Mouse (Mus musculus) hindbrain, embryonic 13.5 days (tissue): ENCODE measurements around the gene Plekhs1. TPM values are rescaled to one million over a fixed set of nuclear protein-coding genes. Genes with fewer than 3 reads are reported as not detected.
"Not testable (repeated sequence)": the region's sequence is repeated elsewhere in the genome, so short reads cannot be mapped to it uniquely, and the experiment has no call there.

Experiments used
- ATAC-seq: fragments of 200-750 bp; cut with Nextera tagmentation; 2 replicates; pipeline ENCODE4 v1.8.0; 2017; ENCODE audit warnings: moderate TSS enrichment; ENCODE audit not compliant: low FRiP score
- H3K27ac ChIP-seq: fragments of 300-500 bp; sonication (generic); 2 replicates; pipeline ENCODE4 v1.5.1; 2015; ENCODE audit warnings: inconsistent platforms, mild to moderate bottlenecking, moderate library complexity
- H3K27me3 ChIP-seq: fragments of 300-500 bp; sonication (generic); 2 replicates; pipeline ENCODE4 v1.6.1; 2015; ENCODE audit warnings: mild to moderate bottlenecking, inconsistent platforms
- H3K36me3 ChIP-seq: fragments of 300-500 bp; sonication (generic); 2 replicates; pipeline ENCODE4 v1.6.1; 2015; ENCODE audit warnings: mild to moderate bottlenecking, inconsistent platforms
- H3K4me1 ChIP-seq: fragments of 300-500 bp; sonication (generic); replicated peaks from 2 replicates; pipeline ENCODE4 v1.6.1; 2015; ENCODE audit warnings: inconsistent platforms
- H3K4me2 ChIP-seq: fragments of 300-500 bp; sonication (generic); 2 replicates; pipeline ENCODE4 v1.6.1; 2015; ENCODE audit warnings: inconsistent platforms, mild to moderate bottlenecking, moderate library complexity
- H3K4me3 ChIP-seq: fragments of 300-500 bp; sonication (generic); 2 replicates; pipeline ENCODE4 v1.5.1; 2015; ENCODE audit warnings: mild to moderate bottlenecking, inconsistent platforms
- H3K9ac ChIP-seq: fragments of 300-500 bp; sonication (generic); 2 replicates; pipeline ENCODE4 v1.6.1; 2015; ENCODE audit warnings: mild to moderate bottlenecking, inconsistent platforms
- H3K9me3 ChIP-seq: fragments of 300-500 bp; sonication (generic); 2 replicates; pipeline ENCODE4 v1.6.1; 2016; ENCODE audit warnings: inconsistent platforms
- WGBS: fragments of 180-500 bp; shearing (Covaris S2); methylation state at CpG from one replicate; pipeline ENCODE4 v1.1.7; 2015; 5-methylcytosine and 5-hydroxymethylcytosine counted together
- polyA plus RNA-seq: library from polyadenylated mRNA; unstranded; fragments of >200 nt; fragmentation: Nextera tagmentation; extraction: Ambion mirVana; gene quantifications from 2 replicates; pipeline ENCODE4 v1.2.1, GENCODE M21; 2015

Gene Plekhs1
- polyA plus RNA-seq, 1 experiment from 2014 or later = 0.16 TPM

GRCm38 (mm10) chr19:56487339-56487738, 25.9 kb downstream of the Plekhs1 start:
- Histone ChIP-seq H3K36me3 (no peaks in the 10 kb centered on the region), H3K27ac (no peak overlapping the region), H3K9me3 (no peaks in the 10 kb centered on the region), H3K9ac (no peak overlapping the region), H3K4me1 (peaks cover 18% of the 10 kb centered on the region), H3K4me2 (no peak overlapping the region), H3K27me3 (no peaks in the 10 kb centered on the region), H3K4me3 (no peak overlapping the region)
- 95% methylated on average over 2 of the region's 2 CpGs for WGBS
- ATAC-seq = no peak

GRCm38 (mm10) chr19:56489601-56490000, 28.2 kb downstream of the Plekhs1 start:
- Histone ChIP-seq H3K27ac (no peak overlapping the region), H3K4me2 (no peak overlapping the region)
- WGBS = 88% methylated on average over 6 of the region's 6 CpGs

GRCm38 (mm10) chr19:56494157-56494556, 32.7 kb downstream of the Plekhs1 start:
- not testable (repeated sequence) for H3K9ac ChIP-seq, H3K27me3 ChIP-seq, ATAC-seq, H3K9me3 ChIP-seq, H3K36me3 ChIP-seq, H3K4me3 ChIP-seq, H3K4me1 ChIP-seq, H3K4me2 ChIP-seq, H3K27ac ChIP-seq
- no CpG with 5 or more reads among the region's 2 CpGs for WGBS

More at GRCm38 (mm10) chr19:56489601-56490000, 28.2 kb downstream of the Plekhs1 start:
- H3K36me3 ChIP-seq = no peaks in the 10 kb centered on the region
- ATAC-seq = no peak
- no peak overlapping the region for H3K9ac ChIP-seq
- no peak overlapping the region for H3K4me3 ChIP-seq
- no peaks in the 10 kb centered on the region for H3K9me3 ChIP-seq
- H3K27me3 ChIP-seq = no peaks in the 10 kb centered on the region
- peaks cover 15% of the 10 kb centered on the region for H3K4me1 ChIP-seq

- H3K27ac ChIP-seq, H3K4me2 ChIP-seq, H3K27me3 ChIP-seq, H3K9me3 ChIP-seq, ATAC-seq, H3K4me3 ChIP-seq, H3K36me3 ChIP-seq, H3K9ac ChIP-seq, H3K4me1 ChIP-seq: not testable (repeated sequence)
- no CpG with 5 or more reads among the region's 5 CpGs for WGBS
Measured at GRCm38 (mm10) chr19:56503069-56503468, 41.6 kb downstream of the Plekhs1 start.

GRCm38 (mm10) chr19:56503525-56503924, 42.1 kb downstream of the Plekhs1 start:
- H3K4me1 ChIP-seq, H3K27me3 ChIP-seq, ATAC-seq, H3K4me3 ChIP-seq, H3K4me2 ChIP-seq, H3K9ac ChIP-seq, H3K27ac ChIP-seq, H3K9me3 ChIP-seq, H3K36me3 ChIP-seq: not testable (repeated sequence)
- no CpG with 5 or more reads among the region's 5 CpGs for WGBS

- H3K36me3 ChIP-seq, H3K4me2 ChIP-seq, H3K27ac ChIP-seq, H3K9me3 ChIP-seq, H3K4me3 ChIP-seq, H3K9ac ChIP-seq, H3K4me1 ChIP-seq, H3K27me3 ChIP-seq, ATAC-seq: not testable (repeated sequence)
- WGBS = no CpG with 5 or more reads among the region's 4 CpGs
Measured at GRCm38 (mm10) chr19:56511207-56511606, 49.8 kb downstream of the Plekhs1 start.

GRCm38 (mm10) chr19:56513527-56513926, 52.1 kb downstream of the Plekhs1 start:
- H3K4me3 ChIP-seq, ATAC-seq, H3K27me3 ChIP-seq, H3K36me3 ChIP-seq, H3K9ac ChIP-seq, H3K4me1 ChIP-seq, H3K9me3 ChIP-seq, H3K4me2 ChIP-seq, H3K27ac ChIP-seq: not testable (repeated sequence)
- no CpG with 5 or more reads among the region's 2 CpGs for WGBS

GRCm38 (mm10) chr19:56519408-56519807, 58.0 kb downstream of the Plekhs1 start:
- not testable (repeated sequence) for H3K4me3 ChIP-seq, H3K4me1 ChIP-seq, H3K9ac ChIP-seq, ATAC-seq, H3K27ac ChIP-seq, H3K4me2 ChIP-seq, H3K27me3 ChIP-seq, H3K9me3 ChIP-seq, H3K36me3 ChIP-seq
- no CpG with 5 or more reads among the region's 7 CpGs for WGBS

GRCm38 (mm10) chr19:56530529-56530928, 69.1 kb downstream of the Plekhs1 start:
- not testable (repeated sequence) for H3K4me3 ChIP-seq, H3K27ac ChIP-seq, H3K4me1 ChIP-seq, H3K27me3 ChIP-seq, H3K9ac ChIP-seq, ATAC-seq, H3K9me3 ChIP-seq, H3K4me2 ChIP-seq
- H3K36me3 ChIP-seq = peaks cover 15% of the 10 kb centered on the region
- WGBS = no CpG with 5 or more reads among the region's 11 CpGs

- H3K27ac ChIP-seq = no peak overlapping the region
- H3K9ac ChIP-seq = no peak overlapping the region
- no peaks in the 10 kb centered on the region for H3K27me3 ChIP-seq
- H3K36me3 ChIP-seq = peaks cover 21% of the 10 kb centered on the region
- no peaks in the 10 kb centered on the region for H3K4me1 ChIP-seq
- no peaks in the 10 kb centered on the region for H3K9me3 ChIP-seq
- ATAC-seq = no peak
- no peak overlapping the region for H3K4me3 ChIP-seq
- 94% methylated on average over 12 of the region's 12 CpGs for WGBS
- H3K4me2 ChIP-seq = no peak overlapping the region
Measured at GRCm38 (mm10) chr19:56531251-56531650, 69.8 kb downstream of the Plekhs1 start.

GRCm38 (mm10) chr19:56533291-56534071, 72.0 kb downstream of the Plekhs1 start:
- H3K9ac ChIP-seq = no peak overlapping the region
- WGBS = 93% methylated on average over 14 of the region's 14 CpGs
- ATAC-seq = no peak
- no peaks in the 10 kb centered on the region for H3K4me1 ChIP-seq
- no peaks in the 10 kb centered on the region for H3K27me3 ChIP-seq
- H3K4me3 ChIP-seq = no peak overlapping the region
- no peak overlapping the region for H3K4me2 ChIP-seq
- no peaks in the 10 kb centered on the region for H3K9me3 ChIP-seq
- H3K27ac ChIP-seq = no peak overlapping the region
- H3K36me3 ChIP-seq = peaks cover 28% of the 10 kb centered on the region

GRCm38 (mm10) chr19:56534337-56534736, 72.9 kb downstream of the Plekhs1 start:
- no peak for ATAC-seq
- Histone ChIP-seq H3K36me3 (peaks cover 28% of the 10 kb centered on the region), H3K4me2 (no peak overlapping the region), H3K27me3 (no peaks in the 10 kb centered on the region), H3K27ac (no peak overlapping the region), H3K4me1 (no peaks in the 10 kb centered on the region), H3K9ac (no peak overlapping the region), H3K9me3 (no peaks in the 10 kb centered on the region), H3K4me3 (no peak overlapping the region)
- 81% methylated on average over 3 of the region's 3 CpGs for WGBS

GRCm38 (mm10) chr19:56535064-56535463, 73.6 kb downstream of the Plekhs1 start:
- Histone ChIP-seq H3K27ac (no peak overlapping the region), H3K9me3 (no peaks in the 10 kb centered on the region), H3K4me1 (no peaks in the 10 kb centered on the region), H3K36me3 (peaks cover 30% of the 10 kb centered on the region), H3K27me3 (no peaks in the 10 kb centered on the region), H3K4me3 (no peak overlapping the region), H3K4me2 (no peak overlapping the region), H3K9ac (no peak overlapping the region)
- 69% methylated on average over 9 of the region's 9 CpGs for WGBS
- no peak for ATAC-seq
